Mouse (Mus musculus): ENCODE measurements around the gene Pou2f2.

The Pou2f2 gene

GRCm38 (mm10) chr7:25141761-25142160 lies 37.8 kb downstream of the Pou2f2 start:
- DNase-seq, result peak; percentile 84

- no peak for DNase-seq
Observed at GRCm38 (mm10) chr7:25137553-25137952, 42.0 kb downstream of the Pou2f2 start.

DNA sequence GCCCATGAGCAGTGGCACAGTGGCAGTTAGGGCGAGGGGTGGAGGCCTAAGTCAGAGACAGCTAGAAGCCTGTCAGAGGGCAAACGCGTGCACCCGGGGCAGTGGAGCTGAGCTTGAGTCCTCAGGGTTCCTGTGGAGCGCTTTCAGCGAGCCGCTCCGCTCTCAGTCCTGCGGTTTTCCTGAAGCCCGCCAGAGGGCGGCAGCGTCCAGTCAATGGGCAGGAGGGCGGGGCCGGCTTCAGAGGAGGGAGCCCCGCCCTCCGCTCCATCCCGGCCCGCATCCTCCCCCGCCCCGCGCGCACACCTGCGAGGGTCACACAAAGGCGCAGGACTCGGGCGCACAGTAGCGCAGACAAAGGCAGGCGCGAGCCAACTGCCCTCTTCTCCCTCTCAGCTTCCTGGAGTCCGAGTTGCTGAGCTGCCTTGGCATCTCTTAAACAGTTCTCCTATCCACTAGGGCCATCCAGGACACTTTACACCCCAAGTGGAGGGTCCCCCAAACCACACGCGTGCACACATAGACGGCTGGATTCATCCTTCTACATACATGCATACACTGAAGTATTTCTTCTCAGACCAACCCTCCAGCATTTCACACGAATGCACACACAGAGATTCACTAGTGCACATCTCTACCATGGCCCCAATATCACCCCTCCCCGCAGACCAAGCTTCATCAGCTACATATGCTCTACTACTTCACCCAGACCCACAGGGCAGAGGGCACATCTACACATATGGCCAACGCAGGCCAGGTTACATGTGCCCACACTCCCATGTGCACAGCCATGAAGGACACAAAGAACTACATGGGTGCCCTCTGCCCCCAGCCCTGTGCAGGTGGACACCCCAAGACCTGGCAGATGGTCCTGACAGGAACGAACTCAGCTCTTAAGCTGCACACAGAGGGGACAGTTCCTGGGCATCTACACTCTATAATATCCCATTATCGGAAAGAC lies 46.2 kb downstream of the Pou2f2 start:
- DNase-seq, result peak; percentile 92

DNA sequence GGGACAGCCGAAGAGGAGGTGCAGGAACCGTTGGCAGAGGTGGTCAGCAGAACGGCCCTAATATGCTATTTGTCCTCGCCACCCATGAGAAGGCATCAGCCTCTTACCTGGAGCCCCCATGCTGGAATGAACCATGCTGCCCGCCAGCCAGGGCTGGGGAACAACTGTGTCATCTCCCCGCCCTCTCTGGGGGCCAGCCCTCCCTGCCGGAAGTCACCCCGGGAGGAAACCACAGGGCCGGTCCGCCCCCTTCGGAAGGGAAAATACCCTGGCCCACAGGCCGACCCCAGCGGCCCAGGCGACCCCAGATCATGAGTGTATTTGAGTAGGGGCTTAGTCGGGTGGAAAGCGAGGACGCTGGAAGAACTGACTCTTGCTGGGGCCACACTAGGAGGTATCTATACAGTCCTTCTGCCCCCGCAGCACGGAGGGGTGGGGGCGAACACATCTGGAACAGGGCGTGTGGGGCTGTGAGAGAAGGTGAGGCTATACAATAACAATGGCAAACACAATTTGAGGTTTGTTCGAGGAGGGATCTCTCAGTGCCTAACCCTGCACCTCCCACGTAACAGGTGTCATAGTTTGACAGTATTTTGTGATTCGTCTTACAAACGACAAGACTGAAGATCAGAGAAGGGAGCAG lies 47.1 kb downstream of the Pou2f2 start:
- no peak for DNase-seq

GRCm38 (mm10) chr7:25131247-25131646 lies 48.3 kb downstream of the Pou2f2 start:
- DNase-seq, result no peak

DNA sequence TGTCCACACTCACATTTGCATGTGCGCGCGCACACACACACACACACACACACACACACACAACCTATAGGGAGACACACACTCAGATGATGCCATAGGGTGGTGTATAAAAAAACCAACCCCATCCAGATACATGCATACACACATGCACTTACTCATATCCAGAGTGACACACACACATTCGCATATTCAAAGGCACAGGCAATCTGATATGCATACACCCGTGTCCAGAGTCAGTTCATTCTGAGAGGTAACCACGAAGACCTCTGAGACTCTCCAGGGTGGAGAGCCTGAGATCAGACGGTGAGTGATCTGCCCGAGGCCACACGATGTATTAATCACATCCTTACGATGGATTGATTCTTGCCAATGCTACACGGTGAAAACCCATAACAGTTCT lies 49.0 kb downstream of the Pou2f2 start:
- DNase-seq, result no peak

- no peak for DNase-seq
Observed at GRCm38 (mm10) chr7:25129390-25129979, 50.0 kb downstream of the Pou2f2 start.

- DNase-seq, result no peak
Observed at GRCm38 (mm10) chr7:25127971-25128370, 51.6 kb downstream of the Pou2f2 start.

DNA sequence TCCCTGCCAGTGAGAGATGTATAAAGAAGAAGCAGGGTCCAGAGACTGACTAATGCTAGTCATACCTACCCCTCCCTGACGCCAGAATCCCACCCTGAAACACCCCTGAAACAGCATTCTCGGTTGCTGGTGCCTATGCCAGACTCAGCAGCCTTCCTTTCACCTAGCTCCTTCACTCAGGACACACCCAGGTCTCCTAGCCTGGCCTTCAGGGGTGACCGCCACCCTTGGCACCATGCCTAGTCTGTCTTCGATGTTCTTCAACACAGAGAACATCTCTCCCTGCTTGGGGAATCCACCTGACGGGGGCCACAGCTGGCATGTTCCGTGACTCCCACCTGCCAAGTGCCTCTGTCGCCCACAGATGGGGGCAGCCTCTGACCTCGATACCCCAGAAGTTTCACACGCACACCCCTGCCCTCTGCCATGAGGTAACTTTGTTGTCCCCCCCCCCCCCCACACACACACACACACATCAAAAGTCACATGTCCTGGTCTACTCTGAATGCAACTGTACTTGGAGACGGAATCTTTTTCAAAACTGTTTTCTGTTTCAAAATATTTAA lies 53.7 kb downstream of the Pou2f2 start:
- DNase-seq, result no peak

GRCm38 (mm10) chr7:25121240-25121786 lies 58.2 kb downstream of the Pou2f2 start:
- no peak for DNase-seq

DNA sequence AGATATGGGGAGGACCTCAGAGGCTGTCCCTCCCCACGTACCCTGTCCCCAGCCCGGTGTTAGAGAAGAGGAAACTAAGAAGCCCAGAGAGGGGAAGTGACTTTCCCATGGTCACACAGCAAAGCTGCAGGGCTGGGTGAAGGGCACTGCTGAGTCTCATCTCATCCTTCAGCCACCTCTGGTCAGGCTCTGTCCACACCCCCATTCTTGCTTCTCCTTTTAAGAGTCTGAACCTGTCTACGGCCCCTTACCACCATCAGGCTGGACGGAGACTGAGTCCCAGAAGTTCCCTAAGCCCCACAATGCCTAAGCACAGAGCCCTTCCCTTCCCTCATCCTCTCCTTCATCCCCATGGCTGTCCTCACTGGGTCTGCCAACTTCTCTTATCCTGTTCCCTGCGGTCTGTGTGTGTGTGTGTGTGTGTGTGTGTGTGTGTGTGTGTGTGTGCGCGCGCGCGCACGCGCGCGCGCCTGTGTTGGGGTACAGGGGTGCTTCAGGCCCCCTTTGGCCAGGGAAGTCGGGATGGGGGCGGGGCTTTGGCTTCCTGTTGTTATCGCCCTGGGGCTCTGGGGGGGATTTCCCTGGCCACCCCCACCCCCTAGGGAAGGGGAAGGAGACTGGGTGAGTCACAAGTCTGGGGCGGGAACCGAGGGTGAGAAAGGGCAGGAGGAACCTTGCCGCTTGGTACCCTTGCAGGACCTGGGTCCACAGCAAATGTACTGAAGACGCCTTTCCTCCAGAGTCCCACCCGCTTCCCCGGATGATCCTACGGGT lies 59.3 kb downstream of the Pou2f2 start:
- no peak for DNase-seq

DNA sequence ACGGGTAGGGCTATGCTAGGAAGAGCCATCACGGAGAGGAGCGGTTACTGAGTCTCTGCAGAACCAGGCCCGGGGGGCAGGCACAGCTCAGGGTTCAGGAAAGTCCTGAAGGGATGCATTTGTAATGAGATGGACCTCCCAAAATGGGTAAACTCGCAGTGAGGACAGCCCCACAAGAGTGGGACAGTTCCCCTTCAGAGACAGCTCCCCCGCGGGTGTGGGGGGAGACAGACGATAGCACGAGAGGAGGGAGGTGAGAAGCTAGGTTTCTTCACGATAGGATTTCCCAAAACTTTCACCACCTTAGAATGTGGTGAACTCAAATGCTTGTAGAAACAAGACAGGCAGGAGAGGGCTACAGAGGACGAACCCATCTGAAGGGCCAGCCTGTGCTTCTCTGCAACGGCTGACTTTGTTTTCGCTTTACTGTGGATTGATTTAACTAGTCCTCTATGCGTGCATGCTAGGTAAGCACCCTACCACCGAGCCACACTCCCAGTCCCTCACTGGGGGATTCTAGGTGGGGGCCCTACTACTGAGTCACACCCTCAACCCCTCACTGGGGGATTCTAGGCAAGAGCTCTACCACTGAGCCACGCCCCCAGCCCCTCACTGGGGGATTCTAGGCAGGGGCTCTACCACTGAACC lies 66.4 kb downstream of the Pou2f2 start:
- DNase-seq, result no peak

- no peak for DNase-seq
Observed at GRCm38 (mm10) chr7:25112178-25112955, 67.2 kb downstream of the Pou2f2 start.

DNA sequence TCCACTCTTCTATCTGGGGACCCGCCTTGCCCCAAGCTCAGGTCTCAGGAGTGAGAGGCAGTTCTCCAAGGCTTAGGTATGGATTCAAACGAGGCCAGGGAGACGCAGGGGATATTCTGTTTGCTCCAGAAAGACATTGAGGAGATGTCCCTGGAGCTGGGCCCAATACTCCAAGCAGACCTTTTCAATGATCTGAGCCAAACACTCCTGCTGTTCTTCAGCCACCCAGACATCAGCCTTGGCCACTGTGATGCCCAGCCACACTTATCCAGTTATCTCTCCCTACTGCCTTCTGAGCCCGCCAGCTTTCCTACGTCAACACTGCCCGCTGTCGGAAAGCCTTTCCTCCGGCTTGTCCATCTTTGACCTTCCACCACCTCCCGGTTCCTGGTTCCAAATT lies 69.2 kb downstream of the Pou2f2 start:
- no peak for DNase-seq

DNA sequence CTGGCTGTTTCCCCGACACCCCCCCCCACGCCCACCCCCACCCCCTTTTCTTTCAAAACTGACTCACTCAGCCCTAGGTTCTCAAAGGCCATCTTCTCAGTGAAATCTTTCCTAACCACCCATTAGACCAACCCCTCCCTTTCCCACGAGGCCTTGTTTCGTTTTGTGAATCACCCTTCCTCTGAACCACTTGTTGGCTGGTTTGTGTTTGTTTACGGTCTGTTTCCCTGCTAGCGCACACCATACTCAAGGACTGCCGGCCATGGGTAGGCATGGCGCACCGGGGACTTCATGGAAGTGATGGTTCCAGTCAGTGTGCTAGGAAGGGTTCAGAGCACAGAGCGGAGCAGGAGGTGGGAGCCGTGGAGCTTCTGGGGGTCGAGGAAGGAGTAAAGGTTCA lies 70.2 kb downstream of the Pou2f2 start:
- DNase-seq, result no peak

DNA sequence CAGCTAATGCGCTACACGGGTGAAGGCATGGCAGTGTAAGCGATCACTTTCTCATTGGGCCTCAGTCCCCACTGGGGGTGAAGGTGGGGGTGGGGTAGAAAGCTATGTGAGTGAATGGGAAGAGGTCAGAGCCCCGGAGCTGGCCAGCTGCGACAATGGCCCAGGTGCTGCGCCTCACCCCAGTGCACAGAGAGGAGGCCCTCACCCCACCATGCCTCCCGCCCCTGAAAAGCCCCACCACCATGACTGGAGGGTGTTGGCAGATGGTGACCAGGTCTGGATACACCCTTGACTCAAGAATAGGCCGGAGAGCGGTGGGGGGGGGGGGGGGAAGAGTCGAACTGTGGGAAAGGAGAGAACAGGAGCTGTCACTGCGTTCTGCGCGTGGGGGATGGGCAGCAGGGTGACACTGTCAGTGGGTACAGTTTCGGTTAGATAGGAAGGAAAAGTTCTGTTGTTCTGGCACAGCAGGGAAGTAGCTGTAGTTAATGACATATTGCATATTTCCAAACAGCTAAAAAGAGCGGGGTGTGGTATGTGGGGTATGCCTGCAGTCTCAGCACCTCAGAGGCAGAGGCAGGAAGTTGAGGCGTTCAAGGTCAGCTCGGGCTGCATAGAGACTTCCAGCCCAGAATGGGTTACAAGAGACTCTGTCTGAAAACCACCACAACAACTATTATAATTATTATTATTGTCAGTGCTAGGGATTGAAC lies 72.6 kb downstream of the Pou2f2 start:
- no peak for DNase-seq

DNA sequence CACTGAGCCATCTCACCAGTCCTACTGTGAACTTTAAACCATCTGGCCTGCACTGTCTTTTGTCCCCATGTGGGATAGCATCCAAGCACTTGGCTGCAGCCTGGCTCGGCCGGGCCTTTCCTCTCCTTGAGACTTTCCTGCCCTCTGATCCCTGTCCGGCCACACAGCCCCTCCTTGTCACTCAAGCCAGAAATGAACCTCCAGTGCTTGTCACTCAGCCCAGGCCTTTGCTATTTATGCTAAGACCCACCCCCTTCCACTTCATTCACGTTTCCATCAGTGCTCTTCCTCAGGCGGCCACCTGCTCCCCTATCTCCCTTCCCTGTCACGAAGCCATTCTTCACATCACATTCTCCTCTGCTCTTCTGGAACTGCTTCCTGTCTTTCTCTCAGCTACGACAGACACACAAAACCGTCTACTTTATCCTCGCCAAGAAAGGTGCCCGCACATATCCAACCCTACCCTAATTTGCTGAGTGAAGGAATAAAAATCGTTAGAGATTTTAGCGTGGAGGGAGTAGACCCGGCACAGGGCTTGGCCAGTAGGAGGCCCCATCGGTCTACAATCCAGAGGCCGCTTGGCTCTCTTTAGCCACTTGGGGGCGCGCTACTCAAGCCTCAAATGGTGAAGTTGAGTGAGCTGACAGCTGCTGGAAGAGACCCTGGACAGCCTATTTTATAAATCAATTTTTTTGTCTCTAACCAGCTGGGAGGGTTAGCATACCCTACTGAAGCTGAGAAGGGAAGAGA lies 73.9 kb downstream of the Pou2f2 start:
- DNase-seq, result peak; percentile 87

- no peak for DNase-seq
Observed at GRCm38 (mm10) chr7:25099581-25099980, 79.9 kb downstream of the Pou2f2 start.

DNA sequence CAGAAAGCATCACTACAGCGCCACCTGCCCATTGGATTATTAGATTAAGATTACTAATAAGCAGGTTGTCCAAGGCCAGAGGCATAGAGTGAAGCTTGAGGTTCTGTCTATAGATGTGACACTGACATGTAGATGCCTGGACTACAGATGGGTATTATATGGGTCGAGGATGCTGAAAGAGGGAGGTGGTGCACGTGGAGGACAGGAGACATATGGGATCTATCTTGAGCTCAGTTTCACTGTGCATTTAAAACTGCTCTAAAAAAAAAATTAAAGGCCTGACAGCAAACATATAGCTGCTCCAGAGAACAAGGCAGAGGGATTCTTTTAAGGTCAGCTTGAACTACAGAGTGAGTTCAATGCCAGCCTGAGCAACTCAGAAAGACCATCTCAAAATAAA lies 81.4 kb downstream of the Pou2f2 start:
- DNase-seq, result no peak

GRCm38 (mm10) chr7:25089875-25090274 lies 89.7 kb downstream of the Pou2f2 start:
- no peak for DNase-seq

Measured in embryo, embryonic 11 days (tissue).